In the genomic region with DNA sequence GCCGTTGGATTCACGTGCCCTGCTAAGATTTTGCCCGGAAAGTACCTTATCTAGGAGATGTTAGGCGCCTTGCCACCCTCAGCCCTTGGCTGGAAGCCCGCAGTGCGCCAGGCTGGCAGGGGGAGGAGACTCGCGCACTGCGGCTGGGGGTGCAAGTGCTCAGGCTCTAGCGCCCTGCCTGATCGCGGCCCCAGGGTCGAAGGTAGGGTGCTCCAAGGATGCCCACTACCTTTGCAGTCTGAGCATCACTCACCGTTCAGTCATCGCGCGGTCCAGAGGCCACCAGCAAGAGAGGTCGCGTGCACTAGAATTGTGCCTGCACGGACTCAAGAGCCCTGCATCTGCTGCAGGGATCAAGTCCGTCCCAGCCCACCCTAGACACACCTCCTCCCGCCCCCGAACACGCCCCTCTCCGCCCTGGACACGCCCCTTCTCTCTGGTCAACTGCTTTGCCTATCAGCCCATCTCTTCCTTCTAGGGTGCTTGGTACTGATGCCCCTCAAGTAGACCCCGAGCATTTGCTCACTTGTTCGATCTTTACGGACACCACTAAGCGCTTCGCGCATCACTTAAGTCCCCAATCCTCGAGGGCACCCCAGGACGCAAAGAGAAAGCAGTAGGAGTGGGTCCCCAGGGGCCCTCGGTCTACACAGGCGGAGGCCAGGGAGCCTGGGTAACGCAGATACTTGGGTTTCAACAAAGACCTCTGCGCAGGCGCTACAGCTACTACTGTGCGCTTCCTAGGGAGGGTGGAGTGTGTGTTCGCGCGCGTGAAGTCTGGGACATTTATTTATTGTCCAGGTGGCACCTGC, we compare ENCODE assay signal across 7 mouse cellular contexts. TPM values are rescaled to one million over a fixed set of nuclear protein-coding genes. Genes with fewer than 3 reads are reported as not detected.
DNase-seq lines count a peak whose midpoint lies in the region; ATAC-seq and TF ChIP-seq lines count a peak whose summit lies in the region.

Rassf4 (minus strand) TSS at position 482 of the 812 bp plus-strand sequence.

- no peaks in the 10 kb centered on the region for H3K9me3 ChIP-seq in heart, embryonic 10.5 days
- H3K9me3 ChIP-seq in kidney, embryonic 14.5 days (ENCODE audit: control insufficient read depth, low read length) = no peaks in the 10 kb centered on the region
- H3K9me3 ChIP-seq in limb, embryonic 14.5 days (ENCODE audit: control insufficient read depth, low read length) = no peaks in the 10 kb centered on the region
- H3K9me3 ChIP-seq in midbrain, embryonic 15.5 days = no peaks in the 10 kb centered on the region

- H3K27me3 ChIP-seq in heart, embryonic 10.5 days (ENCODE audit: insufficient read depth, poor library complexity, severe bottlenecking) = peaks cover 17% of the 10 kb centered on the region
- no peaks in the 10 kb centered on the region for H3K27me3 ChIP-seq in kidney, embryonic 14.5 days (ENCODE audit: control insufficient read depth, insufficient read depth, low read length)
- H3K27me3 ChIP-seq in limb, embryonic 14.5 days (ENCODE audit: control insufficient read depth, insufficient read depth, low read length) = no peaks in the 10 kb centered on the region
- H3K27me3 ChIP-seq in midbrain, embryonic 15.5 days (replicated peaks) = no peaks in the 10 kb centered on the region

- peak within 1 kb of the TSS; percentile 81 for H3K4me3 ChIP-seq in bone marrow macrophage, adult 2 months (ENCODE audit: insufficient read depth, low read length)
- peak within 1 kb of the TSS; percentile 58 for H3K4me3 ChIP-seq in embryonic fibroblast, embryonic 13.5 days (ENCODE audit: insufficient read depth, low read length)
- peak within 1 kb of the TSS; percentile 69 for H3K4me3 ChIP-seq in heart, embryonic 10.5 days
- peak within 1 kb of the TSS; percentile 47 for H3K4me3 ChIP-seq in kidney, embryonic 14.5 days (ENCODE audit: low read length)
- peak within 1 kb of the TSS; percentile 50 for H3K4me3 ChIP-seq in limb, embryonic 14.5 days (replicated peaks; ENCODE audit: low read length)
- peak within 1 kb of the TSS; percentile 59 for H3K4me3 ChIP-seq in midbrain, embryonic 15.5 days

- no peaks in the 10 kb centered on the region for H3K36me3 ChIP-seq in heart, embryonic 10.5 days
- H3K36me3 ChIP-seq in kidney, embryonic 14.5 days (ENCODE audit: control insufficient read depth, insufficient read depth, low read length) = no peaks in the 10 kb centered on the region
- H3K36me3 ChIP-seq in limb, embryonic 14.5 days (ENCODE audit: control insufficient read depth, insufficient read depth, low read length) = no peaks in the 10 kb centered on the region
- no peaks in the 10 kb centered on the region for H3K36me3 ChIP-seq in midbrain, embryonic 15.5 days (replicated peaks)

- TF ChIP-seq POLR2A in bone marrow macrophage, adult 2 months (IDR thresholded peaks at IDR 0.05; ENCODE audit: borderline replicate concordance, low read depth, low read length) = 0 out of 2 replicates have a peak, but pooled peaks have one; percentile 32
- TF ChIP-seq POLR2A in embryonic fibroblast, embryonic 13.5 days (IDR thresholded peaks at IDR 0.05; ENCODE audit: low read depth, low read length) = 0 out of 2 replicates have a peak, but pooled peaks have one; percentile 44
- TF ChIP-seq POLR2A in limb, embryonic 14.5 days (IDR thresholded peaks at IDR 0.05; ENCODE audit: borderline replicate concordance, extremely low read depth, insufficient read depth, insufficient read length) = no peak

- peak; percentile 95 for DNase-seq in heart, embryonic 10.5 days (ENCODE audit: low spot score)
- peak; percentile 74 for DNase-seq in limb, embryonic 14.5 days (ENCODE audit: low spot score)
- peak; percentile 92 to 94 for DNase-seq in spleen, adult 18-20 months

- peak within 1 kb of the TSS; percentile 96 for H3K27ac ChIP-seq in bone marrow macrophage, adult 2 months (ENCODE audit: insufficient read depth, low read depth, low read length)
- H3K27ac ChIP-seq in embryonic fibroblast, embryonic 13.5 days (ENCODE audit: insufficient read depth, low read length) = no peak within 1 kb of the TSS
- peak within 1 kb of the TSS; percentile 90 for H3K27ac ChIP-seq in heart, embryonic 10.5 days
- H3K27ac ChIP-seq in kidney, embryonic 14.5 days (ENCODE audit: low read depth, low read length) = peak within 1 kb of the TSS; percentile 19; the same call in 1 of the 2 replicates
- H3K27ac ChIP-seq in limb, embryonic 14.5 days (replicated peaks; ENCODE audit: low read depth, low read length) = no peak within 1 kb of the TSS
- H3K27ac ChIP-seq in midbrain, embryonic 15.5 days = 0 out of 2 replicates have a peak within 1 kb of the TSS, but pooled peaks have one; percentile 49

- H3K9ac ChIP-seq in kidney, embryonic 14.5 days (ENCODE audit: low read depth, low read length) = peak within 1 kb of the TSS; percentile 47; the same call in 1 of the 2 replicates
- peak within 1 kb of the TSS; percentile 47 for H3K9ac ChIP-seq in limb, embryonic 14.5 days (ENCODE audit: low read depth, low read length, severe bottlenecking)
- H3K9ac ChIP-seq in midbrain, embryonic 15.5 days = peak within 1 kb of the TSS; percentile 56

- no peak for TF ChIP-seq CTCF in bone marrow macrophage, adult 2 months (IDR thresholded peaks at IDR 0.05; ENCODE audit: low read depth, low read length)
- no peak for TF ChIP-seq CTCF in embryonic fibroblast, embryonic 13.5 days (IDR thresholded peaks at IDR 0.05; ENCODE audit: borderline replicate concordance, insufficient read depth, low read length)

- under 1% methylated on average over 44 of the region's 44 CpGs for WGBS in heart, embryonic 10.5 days
- WGBS in kidney, embryonic 14.5 days = under 1% methylated on average over 44 of the region's 44 CpGs
- WGBS in limb, embryonic 14.5 days = under 1% methylated on average over 40 of the region's 44 CpGs
- under 1% methylated on average over 44 of the region's 44 CpGs for WGBS in midbrain, embryonic 15.5 days

- peaks cover 47% of the 10 kb centered on the region for H3K4me1 ChIP-seq in bone marrow macrophage, adult 2 months (ENCODE audit: control insufficient read depth, insufficient read depth, low read length)
- H3K4me1 ChIP-seq in embryonic fibroblast, embryonic 13.5 days (ENCODE audit: control insufficient read depth, insufficient read depth, low read length) = no peaks in the 10 kb centered on the region
- peaks cover 62% of the 10 kb centered on the region for H3K4me1 ChIP-seq in heart, embryonic 10.5 days
- H3K4me1 ChIP-seq in kidney, embryonic 14.5 days (ENCODE audit: control insufficient read depth, insufficient read depth, low read length) = peaks cover 16% of the 10 kb centered on the region; the same call in 1 of the 2 replicates
- H3K4me1 ChIP-seq in limb, embryonic 14.5 days (ENCODE audit: control insufficient read depth, insufficient read depth, low read length) = peaks cover 6% of the 10 kb centered on the region; the same call in 1 of the 2 replicates
- H3K4me1 ChIP-seq in midbrain, embryonic 15.5 days = peaks cover 43% of the 10 kb centered on the region

- H3K4me2 ChIP-seq in kidney, embryonic 14.5 days (replicated peaks; ENCODE audit: low read depth, low read length) = peak within 1 kb of the TSS; percentile 90
- H3K4me2 ChIP-seq in limb, embryonic 14.5 days (replicated peaks; ENCODE audit: low read depth, low read length, severe bottlenecking) = peak within 1 kb of the TSS; percentile 98
- H3K4me2 ChIP-seq in midbrain, embryonic 15.5 days = peak within 1 kb of the TSS; percentile 98

- ATAC-seq in kidney, embryonic 14.5 days (ENCODE audit: low FRiP score, low TSS enrichment) = peak; percentile 92
- peak; percentile 83 for ATAC-seq in limb, embryonic 14.5 days (ENCODE audit: low FRiP score, low read depth)
- ATAC-seq in midbrain, embryonic 15.5 days (replicated peaks) = peak; percentile 93

RNA-seq across cellular contexts. Expression of gene Rassf4, which starts in this region (rescaled TPM):
- 388 and 401 TPM in 2 replicates for polyA plus RNA-seq in bone marrow macrophage, adult 2 months (2012; ENCODE audit: insufficient read depth, insufficient read length, missing spikeins)
- 0.65 and 2.0 TPM in 2 replicates for polyA plus RNA-seq in embryonic fibroblast, embryonic 13.5 days (2011; ENCODE audit: insufficient read length, low read depth, missing spikeins)
- 5.5 and 7.2 TPM in 2 replicates for polyA plus RNA-seq in heart, embryonic 10.5 days (2016; fragmentation: Nextera tagmentation; extraction: Ambion mirVana)
- 5.4 and 7.8 TPM in 2 replicates for polyA plus RNA-seq in kidney, embryonic 14.5 days (2014; fragmentation: Nextera tagmentation; extraction: Ambion mirVana)
- polyA plus RNA-seq in limb, embryonic 14.5 days (2012; rRNA removed) = 5.9 and 6.0 TPM in 2 replicates
- polyA plus RNA-seq in limb, embryonic 14.5 days (2014; fragmentation: Nextera tagmentation; extraction: Ambion mirVana) = 11.3 and 14.3 TPM in 2 replicates
- polyA plus RNA-seq in midbrain, embryonic 15.5 days (2015; fragmentation: Nextera tagmentation; extraction: Ambion mirVana) = 10.4 and 10.6 TPM in 2 replicates

Comparison
In these comparisons a context has a peak if more than half of its experiments do, and no peak if none do; other contexts are left out.
1. RNA of gene Rassf4 (polyA plus RNA-seq): 388 to 401 TPM in bone marrow macrophage, adult 2 months; 5.9 to 14.3 TPM in limb, embryonic 14.5 days, 10.4 to 10.6 TPM in midbrain, embryonic 15.5 days, 5.5 to 7.2 TPM in heart, embryonic 10.5 days, 5.4 to 7.8 TPM in kidney, embryonic 14.5 days and 0.65 to 2.0 TPM in embryonic fibroblast, embryonic 13.5 days; every median in the first group is over 10 times any median in the second.
2. H3K27ac ChIP-seq: peak in bone marrow macrophage, adult 2 months (single experiment), heart, embryonic 10.5 days (single experiment), kidney, embryonic 14.5 days (single experiment) and midbrain, embryonic 15.5 days (single experiment); none in embryonic fibroblast, embryonic 13.5 days (single experiment) and limb, embryonic 14.5 days (single experiment).
3. Peak in every context shown above with its lines, with median percentiles within 50 percentile points of each other: H3K4me3 ChIP-seq, DNase-seq, ATAC-seq, H3K4me2 ChIP-seq and H3K9ac ChIP-seq.